Mouse (Mus musculus) hindbrain, embryonic 13.5 days (tissue): Measurements from ENCODE around the gene Gm45213. TPM values are rescaled to one million over a fixed set of nuclear protein-coding genes. Genes with fewer than 3 reads are reported as not detected.
A peak's percentile ranks its signal among the peaks of the same experiment; 100 is the strongest.

Experiments used
- ATAC-seq: fragments of 200-750 bp; cut with Nextera tagmentation; 2 replicates; pipeline ENCODE4 v1.8.0; 2017; ENCODE audit warnings: moderate TSS enrichment; ENCODE audit not compliant: low FRiP score
- H3K27ac ChIP-seq: fragments of 300-500 bp; sonication (generic); 2 replicates; pipeline ENCODE4 v1.5.1; 2015; ENCODE audit warnings: inconsistent platforms, mild to moderate bottlenecking, moderate library complexity
- H3K27me3 ChIP-seq: fragments of 300-500 bp; sonication (generic); 2 replicates; pipeline ENCODE4 v1.6.1; 2015; ENCODE audit warnings: mild to moderate bottlenecking, inconsistent platforms
- H3K36me3 ChIP-seq: fragments of 300-500 bp; sonication (generic); 2 replicates; pipeline ENCODE4 v1.6.1; 2015; ENCODE audit warnings: mild to moderate bottlenecking, inconsistent platforms
- H3K4me1 ChIP-seq: fragments of 300-500 bp; sonication (generic); replicated peaks from 2 replicates; pipeline ENCODE4 v1.6.1; 2015; ENCODE audit warnings: inconsistent platforms
- H3K4me2 ChIP-seq: fragments of 300-500 bp; sonication (generic); 2 replicates; pipeline ENCODE4 v1.6.1; 2015; ENCODE audit warnings: inconsistent platforms, mild to moderate bottlenecking, moderate library complexity
- H3K4me3 ChIP-seq: fragments of 300-500 bp; sonication (generic); 2 replicates; pipeline ENCODE4 v1.5.1; 2015; ENCODE audit warnings: mild to moderate bottlenecking, inconsistent platforms
- H3K9ac ChIP-seq: fragments of 300-500 bp; sonication (generic); 2 replicates; pipeline ENCODE4 v1.6.1; 2015; ENCODE audit warnings: mild to moderate bottlenecking, inconsistent platforms
- H3K9me3 ChIP-seq: fragments of 300-500 bp; sonication (generic); 2 replicates; pipeline ENCODE4 v1.6.1; 2016; ENCODE audit warnings: inconsistent platforms
- WGBS: fragments of 180-500 bp; shearing (Covaris S2); methylation state at CpG from one replicate; pipeline ENCODE4 v1.1.7; 2015; 5-methylcytosine and 5-hydroxymethylcytosine counted together
- polyA plus RNA-seq: library from polyadenylated mRNA; unstranded; fragments of >200 nt; fragmentation: Nextera tagmentation; extraction: Ambion mirVana; gene quantifications from 2 replicates; pipeline ENCODE4 v1.2.1, GENCODE M21; 2015

The Gm45213 gene
- polyA plus RNA-seq, 1 experiment from 2014 or later, result not detected

- Histone ChIP-seq H3K9ac (no peak overlapping the region), H3K4me1 (no peaks in the 10 kb centered on the region), H3K4me3 (no peak overlapping the region), H3K27me3 (no peaks in the 10 kb centered on the region), H3K9me3 (no peaks in the 10 kb centered on the region), H3K4me2 (no peak overlapping the region), H3K27ac (no peak overlapping the region), H3K36me3 (peaks cover 43% of the 10 kb centered on the region)
- ATAC-seq, result no peak
- WGBS, result 82% methylated on average over 5 of the region's 5 CpGs
These were observed 50.7 kb downstream of the Gm45213 start for GRCm38 (mm10) chr7:66094141-66094540.

- WGBS, result 85% methylated on average over 7 of the region's 7 CpGs
- Histone ChIP-seq H3K36me3 (peaks cover 4% of the 10 kb centered on the region; the same call in 1 of the 2 replicates), H3K9me3 (no peaks in the 10 kb centered on the region), H3K4me2 (no peak overlapping the region), H3K9ac (no peak overlapping the region), H3K4me3 (no peak overlapping the region), H3K27ac (no peak overlapping the region), H3K27me3 (no peaks in the 10 kb centered on the region; the same call in 1 of the 2 replicates), H3K4me1 (no peaks in the 10 kb centered on the region)
- ATAC-seq, result no peak
These were observed 55.4 kb downstream of the Gm45213 start for GRCm38 (mm10) chr7:66098803-66099202.

- Histone ChIP-seq H3K4me2 (no peak overlapping the region), H3K4me1 (no peaks in the 10 kb centered on the region), H3K27me3 (peaks cover 6% of the 10 kb centered on the region; the same call in 1 of the 2 replicates), H3K9me3 (no peaks in the 10 kb centered on the region), H3K9ac (no peak overlapping the region), H3K4me3 (no peak overlapping the region), H3K27ac (no peak overlapping the region), H3K36me3 (no peaks in the 10 kb centered on the region)
- no peak for ATAC-seq
- 7% methylated on average over 4 of the region's 4 CpGs for WGBS
These were observed 58.5 kb downstream of the Gm45213 start for GRCm38 (mm10) chr7:66101866-66102265.

DNA sequence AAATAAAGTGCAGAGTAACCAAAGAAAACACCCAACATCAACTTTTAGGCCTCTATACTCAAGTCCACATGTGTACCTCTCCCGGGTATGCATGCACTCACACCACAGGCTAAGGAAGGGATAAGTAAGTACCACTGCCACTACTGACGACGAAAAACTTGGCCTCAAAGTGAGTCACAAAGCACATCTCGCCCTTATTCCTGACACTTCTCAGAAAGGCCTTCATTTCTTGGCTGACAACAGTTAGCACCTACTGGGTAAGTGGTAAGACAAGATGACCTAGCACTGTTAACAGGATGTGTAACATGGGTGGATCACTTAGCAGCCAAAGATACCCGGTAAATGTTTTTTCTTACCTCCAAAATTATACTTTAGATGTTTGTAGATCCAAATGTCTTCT lies 61.1 kb downstream of the Gm45213 start:
- no peak overlapping the region for H3K4me2 ChIP-seq
- ATAC-seq, result no peak
- H3K27me3 ChIP-seq, result peaks cover 8% of the 10 kb centered on the region; the same call in 1 of the 2 replicates
- no peaks in the 10 kb centered on the region for H3K36me3 ChIP-seq
- H3K4me1 ChIP-seq, result peaks cover 4% of the 10 kb centered on the region
- H3K27ac ChIP-seq, result no peak overlapping the region
- H3K9ac ChIP-seq, result no peak overlapping the region
- 90% methylated on average over 5 of the region's 5 CpGs for WGBS
- no peaks in the 10 kb centered on the region for H3K9me3 ChIP-seq
- H3K4me3 ChIP-seq, result no peak overlapping the region

- no peak for ATAC-seq
- Histone ChIP-seq H3K4me2 (no peak overlapping the region), H3K36me3 (no peaks in the 10 kb centered on the region), H3K9me3 (no peaks in the 10 kb centered on the region), H3K4me1 (peaks cover 9% of the 10 kb centered on the region), H3K9ac (no peak overlapping the region), H3K27ac (no peak overlapping the region), H3K4me3 (no peak overlapping the region), H3K27me3 (peaks cover 8% of the 10 kb centered on the region; the same call in 1 of the 2 replicates)
- 65% methylated on average over 4 of the region's 4 CpGs for WGBS
These were observed 62.4 kb downstream of the Gm45213 start for GRCm38 (mm10) chr7:66105771-66106170.

GRCm38 (mm10) chr7:66106581-66107056 lies 63.2 kb downstream of the Gm45213 start:
- Histone ChIP-seq H3K4me3 (no peak overlapping the region), H3K27ac (no peak overlapping the region), H3K27me3 (peaks cover 8% of the 10 kb centered on the region; the same call in 1 of the 2 replicates), H3K4me1 (peaks cover 17% of the 10 kb centered on the region), H3K4me2 (no peak overlapping the region), H3K9me3 (no peaks in the 10 kb centered on the region), H3K9ac (no peak overlapping the region), H3K36me3 (no peaks in the 10 kb centered on the region)
- WGBS, result 79% methylated on average over 7 of the region's 7 CpGs
- no peak for ATAC-seq

GRCm38 (mm10) chr7:66107206-66107605 lies 63.8 kb downstream of the Gm45213 start:
- H3K9ac ChIP-seq, result no peak overlapping the region
- peaks cover 22% of the 10 kb centered on the region for H3K4me1 ChIP-seq
- ATAC-seq, result no peak
- H3K27me3 ChIP-seq, result peaks cover 8% of the 10 kb centered on the region; the same call in 1 of the 2 replicates
- H3K9me3 ChIP-seq, result no peaks in the 10 kb centered on the region
- H3K4me3 ChIP-seq, result no peak overlapping the region
- H3K36me3 ChIP-seq, result no peaks in the 10 kb centered on the region
- no peak overlapping the region for H3K27ac ChIP-seq
- H3K4me2 ChIP-seq, result no peak overlapping the region
- WGBS, result 78% methylated on average over 11 of the region's 11 CpGs

DNA sequence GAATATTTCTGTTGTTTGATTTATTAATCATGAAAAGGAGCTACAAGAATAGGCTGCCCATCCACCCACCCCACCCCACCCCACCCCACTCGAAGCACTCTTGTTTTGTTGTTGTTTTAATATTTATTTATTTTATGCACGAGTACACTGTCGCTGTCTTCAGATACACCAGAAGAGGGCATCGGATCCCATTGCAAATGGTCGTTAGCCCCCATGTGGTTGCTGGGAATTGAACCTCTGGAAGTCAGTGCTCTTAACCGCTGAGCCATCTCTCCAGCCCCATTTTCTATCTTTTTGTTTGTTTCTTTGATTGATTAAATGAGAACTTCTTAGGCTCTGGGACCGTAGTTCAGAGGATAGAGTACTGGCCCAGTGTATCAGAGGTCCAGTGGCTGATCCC lies 64.5 kb downstream of the Gm45213 start:
- Histone ChIP-seq H3K27me3 (peaks cover 8% of the 10 kb centered on the region; the same call in 1 of the 2 replicates), H3K27ac (no peak overlapping the region), H3K9me3 (no peaks in the 10 kb centered on the region), H3K4me1 (peaks cover 27% of the 10 kb centered on the region), H3K4me3 (no peak overlapping the region), H3K36me3 (no peaks in the 10 kb centered on the region), H3K4me2 (no peak overlapping the region), H3K9ac (no peak overlapping the region)
- ATAC-seq, result no peak
- WGBS, result 11% methylated on average over 7 of the region's 7 CpGs

DNA sequence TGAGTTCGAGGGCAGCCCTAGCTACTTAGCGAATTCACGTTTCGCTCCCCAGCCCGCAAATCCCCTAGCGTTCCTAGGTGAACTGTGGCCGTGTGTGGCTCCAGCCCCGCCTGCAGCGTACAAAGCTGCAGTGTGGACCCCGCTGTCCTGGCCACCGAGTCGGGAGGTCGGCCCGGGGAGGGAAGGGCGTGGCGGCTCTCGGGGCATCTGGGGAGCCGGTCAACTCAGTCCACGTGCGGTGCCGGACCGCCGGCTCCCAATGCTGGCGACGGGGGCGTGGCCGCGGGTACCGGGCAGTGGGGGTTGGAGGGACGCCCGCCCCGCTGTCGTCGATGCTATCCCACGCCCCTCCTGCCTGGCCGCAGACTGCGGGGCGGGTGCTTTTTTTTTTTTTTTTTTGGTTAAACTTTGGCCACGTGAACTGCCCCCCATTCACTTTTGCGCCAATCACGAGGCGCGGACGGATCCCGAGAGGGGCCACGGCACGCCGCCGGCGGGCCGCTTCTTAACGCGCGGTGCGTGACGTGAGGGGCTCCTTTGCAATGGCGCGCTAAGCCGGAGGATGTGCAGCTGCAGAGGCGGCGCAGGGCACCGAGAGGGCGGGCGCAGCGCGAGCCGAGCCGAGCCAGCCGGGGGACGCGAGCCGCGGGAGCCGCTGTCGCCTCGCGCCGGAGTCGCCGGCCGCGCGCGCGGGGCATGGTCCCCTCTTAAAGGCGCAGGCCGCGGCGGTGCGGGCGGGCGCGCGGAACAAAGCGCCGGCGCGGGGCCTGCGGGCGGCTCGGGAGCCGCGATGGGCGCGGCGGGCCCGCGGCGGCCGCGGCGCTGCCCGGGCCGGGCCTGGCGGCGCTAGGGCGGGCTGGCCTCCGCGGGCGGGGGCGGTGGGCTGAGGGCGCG lies 65.8 kb downstream of the Gm45213 start, which contains the start of gene Chsy1:
TSS of gene Chsy1 (plus strand) at position 555 of the 894 bp plus-strand sequence.
- Histone ChIP-seq H3K27me3 (peaks cover 8% of the 10 kb centered on the region; the same call in 1 of the 2 replicates), H3K27ac (peak within 1 kb of the TSS; percentile 95), H3K4me3 (peak within 1 kb of the TSS; percentile 94), H3K9me3 (no peaks in the 10 kb centered on the region), H3K9ac (peak within 1 kb of the TSS; percentile 96), H3K36me3 (peaks cover under 1% of the 10 kb centered on the region; the same call in 1 of the 2 replicates), H3K4me1 (peaks cover 33% of the 10 kb centered on the region), H3K4me2 (peak within 1 kb of the TSS; percentile 89)
- under 1% methylated on average over 98 of the region's 123 CpGs for whole genome bisulfite sequencing
- ATAC-seq, result peak; percentile 89

DNA sequence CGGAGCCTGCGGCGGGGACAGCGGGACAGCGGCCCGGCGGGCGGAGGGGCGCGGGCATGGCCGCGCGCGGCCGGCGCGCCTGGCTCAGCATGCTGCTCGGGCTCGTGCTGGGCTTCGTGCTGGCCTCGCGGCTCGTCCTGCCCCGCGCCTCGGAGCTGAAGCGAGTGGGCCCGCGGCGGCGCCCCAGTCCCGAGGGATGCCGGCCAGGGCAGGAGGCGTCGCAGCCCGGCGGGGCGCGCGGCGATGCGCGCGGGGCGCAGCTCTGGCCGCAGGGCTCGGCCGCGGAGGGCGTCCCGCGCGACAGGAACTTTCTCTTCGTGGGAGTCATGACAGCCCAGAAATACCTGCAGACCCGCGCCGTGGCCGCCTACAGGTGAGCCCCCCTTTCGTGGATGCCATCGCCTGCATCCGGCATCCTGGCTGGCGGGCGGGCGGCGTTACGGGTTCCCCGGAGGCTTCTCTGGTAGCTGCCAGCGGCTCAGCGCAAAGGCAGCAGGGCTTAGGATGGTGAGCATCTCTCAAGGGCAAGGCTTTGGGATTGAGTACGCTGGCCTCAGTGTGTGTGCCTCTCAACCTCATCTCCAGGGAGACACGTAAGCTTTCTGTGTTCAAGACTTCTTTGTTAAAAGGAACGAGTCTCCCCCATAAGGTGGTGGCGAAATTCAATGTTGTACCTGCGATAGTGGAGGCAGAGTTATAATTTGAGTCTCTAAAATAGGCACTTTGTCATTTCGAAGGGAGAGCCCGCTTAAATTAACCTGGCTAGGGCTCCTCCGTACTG lies 66.6 kb downstream of the Gm45213 start:
- H3K36me3 ChIP-seq, result peaks cover 2% of the 10 kb centered on the region; the same call in 1 of the 2 replicates
- peak; percentile 52 for ATAC-seq
- H3K4me1 ChIP-seq, result peaks cover 41% of the 10 kb centered on the region
- peak overlapping the region; percentile 95 for H3K27ac ChIP-seq
- peak overlapping the region; percentile 96 for H3K9ac ChIP-seq
- H3K9me3 ChIP-seq, result no peaks in the 10 kb centered on the region
- H3K4me3 ChIP-seq, result peak overlapping the region; percentile 94
- H3K27me3 ChIP-seq, result peaks cover 8% of the 10 kb centered on the region; the same call in 1 of the 2 replicates
- WGBS, result under 1% methylated on average over 51 of the region's 77 CpGs
- H3K4me2 ChIP-seq, result peak overlapping the region; percentile 70

DNA sequence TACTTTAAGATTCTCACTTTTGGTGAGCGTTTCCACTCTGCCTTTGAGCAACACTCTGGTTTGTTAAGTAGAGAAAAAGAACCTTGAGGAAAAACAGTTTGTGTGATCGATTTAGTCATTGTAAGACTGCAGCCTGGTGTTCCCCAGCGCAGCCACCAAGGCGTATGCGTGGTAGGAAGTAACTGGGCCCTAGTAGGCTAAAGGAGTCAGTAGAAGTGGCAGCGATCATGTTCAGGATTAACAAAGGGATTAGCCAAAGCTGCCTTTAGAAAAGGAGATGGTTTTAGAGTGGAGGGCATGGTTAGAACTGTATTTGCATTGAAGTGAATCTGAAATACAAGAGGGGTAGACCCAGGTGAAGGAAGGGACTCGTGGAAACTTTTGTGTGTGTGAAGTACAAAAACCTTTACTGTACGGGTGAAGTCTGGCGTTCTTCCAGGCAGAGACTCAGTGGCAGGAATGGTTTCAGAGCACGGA lies 67.3 kb downstream of the Gm45213 start:
- ATAC-seq, result no peak
- Histone ChIP-seq H3K4me3 (peak overlapping the region; percentile 94), H3K27me3 (peaks cover 6% of the 10 kb centered on the region; the same call in 1 of the 2 replicates), H3K9ac (peak overlapping the region; percentile 96), H3K4me2 (peak overlapping the region; percentile 70), H3K27ac (peak overlapping the region; percentile 95), H3K4me1 (peaks cover 48% of the 10 kb centered on the region), H3K9me3 (no peaks in the 10 kb centered on the region), H3K36me3 (peaks cover 2% of the 10 kb centered on the region; the same call in 1 of the 2 replicates)
- 2% methylated on average over 10 of the region's 10 CpGs for WGBS

GRCm38 (mm10) chr7:66111211-66111610 lies 67.8 kb downstream of the Gm45213 start:
- Histone ChIP-seq H3K4me2 (peak overlapping the region; percentile 70), H3K36me3 (peaks cover 2% of the 10 kb centered on the region; the same call in 1 of the 2 replicates), H3K4me3 (peak overlapping the region; percentile 94), H3K27me3 (peaks cover 6% of the 10 kb centered on the region; the same call in 1 of the 2 replicates), H3K27ac (no peak overlapping the region), H3K9ac (peak overlapping the region; percentile 96), H3K4me1 (peaks cover 53% of the 10 kb centered on the region), H3K9me3 (no peaks in the 10 kb centered on the region)
- 59% methylated on average over 10 of the region's 10 CpGs for WGBS
- ATAC-seq, result no peak
